Mouse (Mus musculus) heart, embryonic 16.5 days (tissue): Measurements from ENCODE around the gene Gtf2h4. TPM values are rescaled to one million over a fixed set of nuclear protein-coding genes. Genes with fewer than 3 reads are reported as not detected.

Experiments used
- ATAC-seq: fragments of 200-750 bp; cut with Nextera tagmentation; replicated peaks from 2 replicates; pipeline ENCODE4 v1.8.0; 2017; ENCODE audit warnings: moderate number of reproducible peaks; ENCODE audit not compliant: insufficient read depth, low FRiP score; ENCODE audit errors: extremely low read depth
- H3K27ac ChIP-seq: fragments of 300-500 bp; sonication (generic); 2 replicates; pipeline ENCODE4 v1.5.1; 2014; ENCODE audit warnings: mild to moderate bottlenecking, low read length, control low read depth, moderate library complexity
- H3K27me3 ChIP-seq: fragments of 300-500 bp; sonication (generic); 2 replicates; pipeline ENCODE4 v1.6.1; 2014; ENCODE audit warnings: low read length, mixed read lengths; ENCODE audit not compliant: control insufficient read depth, insufficient read depth
- H3K36me3 ChIP-seq: fragments of 300-500 bp; sonication (generic); 2 replicates; pipeline ENCODE4 v1.6.1; 2014; ENCODE audit not compliant: control insufficient read depth, insufficient read depth
- H3K4me1 ChIP-seq: fragments of 300-500 bp; sonication (generic); 2 replicates; pipeline ENCODE4 v1.6.1; 2014; ENCODE audit warnings: low read length, mixed read lengths; ENCODE audit not compliant: control insufficient read depth, insufficient read depth
- H3K4me2 ChIP-seq: fragments of 300-500 bp; sonication (generic); 2 replicates; pipeline ENCODE4 v1.6.1; 2014; ENCODE audit warnings: low read depth, mild to moderate bottlenecking, control low read depth, low read length
- H3K4me3 ChIP-seq: fragments of 300-500 bp; sonication (generic); 2 replicates; pipeline ENCODE4 v1.5.1; 2014; ENCODE audit warnings: mild to moderate bottlenecking, control low read depth, low read length
- H3K9ac ChIP-seq: fragments of 300-500 bp; sonication (generic); 2 replicates; pipeline ENCODE4 v1.6.1; 2014; ENCODE audit warnings: low read length, control low read depth
- H3K9me3 ChIP-seq: fragments of 300-500 bp; sonication (generic); replicated peaks from 2 replicates; pipeline ENCODE4 v1.6.1; 2016; ENCODE audit warnings: low read length; ENCODE audit not compliant: control insufficient read depth
- WGBS: fragments of 180-500 bp; shearing (Covaris S2); extraction: QIAGEN DNeasy Blood & Tissue Kit; methylation state at CpG from one replicate; pipeline ENCODE4 v1.1.7; 2014; 5-methylcytosine and 5-hydroxymethylcytosine counted together
- polyA plus RNA-seq: library from polyadenylated mRNA; unstranded; fragments of >200 nt; fragmentation: Nextera tagmentation; extraction: Ambion mirVana; gene quantifications from 2 replicates; pipeline ENCODE4 v1.2.1, GENCODE M21; 2015

Gene Gtf2h4
- polyA plus RNA-seq, 1 experiment from 2014 or later: 30.8 TPM

DNA sequence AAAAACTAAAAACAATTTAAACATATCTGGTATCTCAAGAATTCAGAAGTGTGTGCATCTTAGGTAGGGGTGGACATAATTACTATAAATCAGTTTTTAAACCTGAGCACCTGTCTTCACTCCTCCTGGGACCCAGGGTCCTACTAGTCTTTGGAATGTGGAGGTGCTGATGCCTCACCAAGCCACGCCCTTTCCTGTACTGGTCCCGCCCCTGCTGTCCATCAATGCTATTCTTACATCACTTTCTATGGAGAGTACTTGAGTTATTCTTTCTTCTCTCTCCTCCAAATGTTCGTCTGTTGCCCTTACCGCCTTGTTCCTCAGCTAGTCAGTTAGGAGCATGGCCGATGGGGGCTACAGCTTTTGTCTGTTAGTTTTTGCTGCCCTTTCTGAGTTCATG is 37.2 kb downstream of the Gtf2h4 start:
- H3K9ac ChIP-seq: no peak overlapping the region
- WGBS: 41% methylated on average over 5 of the region's 5 CpGs
- ATAC-seq: no peak
- H3K4me2 ChIP-seq: no peak overlapping the region
- H3K27me3 ChIP-seq: peaks cover 3% of the 10 kb centered on the region; the same call in 1 of the 2 replicates
- peaks cover 10% of the 10 kb centered on the region for H3K4me1 ChIP-seq
- H3K9me3 ChIP-seq: no peaks in the 10 kb centered on the region
- H3K27ac ChIP-seq: no peak overlapping the region
- H3K36me3 ChIP-seq: no peaks in the 10 kb centered on the region
- no peak overlapping the region for H3K4me3 ChIP-seq

DNA sequence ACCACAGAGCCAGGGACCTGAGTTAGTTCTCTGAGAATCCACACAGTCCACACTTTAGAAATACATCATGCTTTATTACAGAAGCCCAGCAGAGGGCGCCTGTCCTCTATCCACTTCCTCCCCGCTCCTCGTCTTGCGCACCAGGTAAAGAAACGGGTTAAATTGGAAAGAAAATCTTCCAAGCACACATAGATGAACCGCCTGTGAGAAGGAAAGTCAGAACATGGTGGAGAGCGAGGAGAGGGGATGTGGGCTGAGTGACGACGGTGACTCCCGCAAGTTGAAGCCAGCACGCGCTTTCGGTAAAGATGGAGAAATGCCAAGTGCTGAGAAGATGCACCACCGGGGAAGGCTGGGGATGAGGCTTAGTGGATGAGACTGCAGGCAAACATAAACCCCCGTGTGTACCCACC is 37.8 kb downstream of the Gtf2h4 start:
- under 1% methylated on average over 15 of the region's 15 CpGs for WGBS
- Histone ChIP-seq H3K36me3 (no peaks in the 10 kb centered on the region), H3K4me3 (peak overlapping the region; percentile 57), H3K27ac (no peak overlapping the region), H3K9me3 (no peaks in the 10 kb centered on the region), H3K4me2 (peak overlapping the region; percentile 85), H3K9ac (peak overlapping the region; percentile 55; the same call in 1 of the 2 replicates), H3K4me1 (peaks cover 10% of the 10 kb centered on the region), H3K27me3 (peaks cover 3% of the 10 kb centered on the region; the same call in 1 of the 2 replicates)
- no peak for ATAC-seq

DNA sequence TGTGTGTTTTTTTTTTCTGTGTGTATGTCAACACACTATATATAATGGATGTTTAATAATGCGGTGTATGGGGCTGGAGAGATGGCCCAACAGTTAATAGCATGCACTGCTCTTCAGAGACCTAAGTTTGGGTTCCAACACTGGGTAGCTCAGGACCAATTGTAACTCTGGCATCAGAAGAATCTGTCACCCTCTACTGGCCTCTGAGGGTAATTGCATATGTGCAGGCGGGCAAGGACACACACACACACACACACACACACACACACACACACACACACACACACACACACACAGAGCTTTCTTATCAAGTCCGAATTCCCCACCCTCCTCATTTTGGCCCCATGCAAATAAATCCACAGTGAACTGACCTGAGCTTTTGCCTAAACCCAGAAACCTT is 38.3 kb downstream of the Gtf2h4 start:
- no peak overlapping the region for H3K9ac ChIP-seq
- H3K36me3 ChIP-seq: no peaks in the 10 kb centered on the region
- no peak overlapping the region for H3K4me2 ChIP-seq
- H3K27me3 ChIP-seq: peaks cover 3% of the 10 kb centered on the region; the same call in 1 of the 2 replicates
- H3K9me3 ChIP-seq: no peaks in the 10 kb centered on the region
- H3K4me1 ChIP-seq: peaks cover 10% of the 10 kb centered on the region
- no peak overlapping the region for H3K27ac ChIP-seq
- H3K4me3 ChIP-seq: no peak overlapping the region
- 68% methylated on average over 3 of the region's 3 CpGs for WGBS
- no peak for ATAC-seq

DNA sequence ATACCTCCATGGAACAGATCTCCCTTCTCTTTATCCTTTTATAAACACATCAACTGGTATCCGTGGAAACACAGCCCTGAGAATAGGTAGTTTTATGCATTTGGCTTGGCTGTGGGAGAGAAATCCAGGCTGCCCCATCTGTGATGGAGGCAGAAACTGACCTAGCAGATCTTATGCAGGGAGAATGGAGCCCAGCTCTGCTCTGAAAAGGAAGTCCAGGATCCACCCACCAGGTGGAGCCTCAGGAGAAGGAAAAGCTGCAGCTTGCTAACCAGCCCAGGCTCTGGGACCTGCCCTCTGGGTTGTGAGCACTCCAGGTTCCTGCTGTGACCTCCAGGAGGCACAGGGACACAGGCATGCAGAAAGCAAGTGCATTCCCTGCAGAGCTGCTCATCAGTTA is 39.5 kb downstream of the Gtf2h4 start:
- Histone ChIP-seq H3K4me3 (no peak overlapping the region), H3K9me3 (no peaks in the 10 kb centered on the region), H3K9ac (no peak overlapping the region), H3K4me2 (no peak overlapping the region), H3K36me3 (no peaks in the 10 kb centered on the region), H3K4me1 (peaks cover 3% of the 10 kb centered on the region; the same call in 1 of the 2 replicates), H3K27me3 (peaks cover 3% of the 10 kb centered on the region; the same call in 1 of the 2 replicates), H3K27ac (no peak overlapping the region)
- WGBS: 3% methylated on average over 1 of the region's 1 CpGs
- ATAC-seq: no peak

DNA sequence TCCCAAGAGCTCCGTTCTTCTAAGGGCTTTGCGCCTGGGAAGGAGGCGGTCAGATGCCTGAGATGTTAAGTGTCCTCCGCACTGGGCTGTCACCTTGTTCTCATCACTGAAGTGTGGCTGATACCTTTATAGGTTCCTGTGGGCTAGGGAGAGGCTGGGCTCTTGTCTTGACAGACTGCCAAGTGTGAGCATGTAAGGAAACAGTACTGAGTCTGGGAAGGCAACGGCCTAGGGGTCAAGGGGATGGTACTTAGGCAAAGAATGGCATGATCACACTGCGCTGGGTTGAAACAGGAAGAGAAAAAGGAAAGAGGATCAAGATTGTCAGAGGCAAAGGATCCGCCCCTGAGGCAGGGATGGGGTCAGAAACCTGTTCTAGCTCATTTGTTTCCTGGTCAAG is 47.0 kb downstream of the Gtf2h4 start, which contains the start of gene Gm9573:
Gene Gm9573 (minus strand): TSS at position 101 of the 400 bp plus-strand sequence.
- ATAC-seq: no peak
- no peaks in the 10 kb centered on the region for H3K27me3 ChIP-seq
- H3K9ac ChIP-seq: no peak within 1 kb of the TSS
- H3K4me3 ChIP-seq: no peak within 1 kb of the TSS
- no peaks in the 10 kb centered on the region for H3K4me1 ChIP-seq
- H3K9me3 ChIP-seq: no peaks in the 10 kb centered on the region
- no peaks in the 10 kb centered on the region for H3K36me3 ChIP-seq
- no peak within 1 kb of the TSS for H3K27ac ChIP-seq
- H3K4me2 ChIP-seq: no peak within 1 kb of the TSS
- WGBS: 57% methylated on average over 7 of the region's 7 CpGs

Other genes starting within 250 kb of the Gtf2h4 start
- 1.1 and 2.8 TPM in 2 replicates for gene H2-Q6, start 248.9 kb downstream of the Gtf2h4 start, polyA plus RNA-seq
- gene H2-Q7, start 234.6 kb downstream of the Gtf2h4 start, polyA plus RNA-seq: 3.7 and 5.9 TPM in 2 replicates
- gene H2-Q10, start 203.7 kb downstream of the Gtf2h4 start, polyA plus RNA-seq: 0.55 and 0.58 TPM in 2 replicates
- gene Pou5f1, start 167.7 kb downstream of the Gtf2h4 start, polyA plus RNA-seq: not detected in 2 replicates
- gene Tcf19, start 156.9 kb downstream of the Gtf2h4 start, polyA plus RNA-seq: 59.5 and 60.3 TPM in 2 replicates
- 15.7 and 15.9 TPM in 2 replicates for gene Cchcr1, start 156.6 kb downstream of the Gtf2h4 start, polyA plus RNA-seq
- gene Psors1c2, start 140.5 kb downstream of the Gtf2h4 start, polyA plus RNA-seq: 1.6 and 1.9 TPM in 2 replicates
- gene Cdsn, start 121.6 kb downstream of the Gtf2h4 start, polyA plus RNA-seq: 0.46 and 0.49 TPM in 2 replicates
- gene 2300002M23Rik, start 106.3 kb downstream of the Gtf2h4 start, polyA plus RNA-seq: 0.11 and 0.14 TPM in 2 replicates
- 1.1 and 14.0 TPM in 2 replicates for gene Sfta2, start 72.2 kb downstream of the Gtf2h4 start, polyA plus RNA-seq
- not detected in 2 replicates for gene Gm9573, start 47.1 kb downstream of the Gtf2h4 start, polyA plus RNA-seq
- 0.29 and 0.42 TPM in 2 replicates for gene Mucl3, start 30.0 kb downstream of the Gtf2h4 start, polyA plus RNA-seq
- gene Vars2, start 6.1 kb downstream of the Gtf2h4 start, polyA plus RNA-seq: 12.8 and 17.1 TPM in 2 replicates
- gene Ddr1, start 30.9 kb upstream of the Gtf2h4 start, polyA plus RNA-seq: 110 and 129 TPM in 2 replicates
- 60.9 and 62.6 TPM in 2 replicates for gene Ier3, start 147.9 kb upstream of the Gtf2h4 start, polyA plus RNA-seq
- 119 and 134 TPM in 2 replicates for gene Flot1, start 149.5 kb upstream of the Gtf2h4 start, polyA plus RNA-seq
- gene Tubb5, start 164.6 kb upstream of the Gtf2h4 start, polyA plus RNA-seq: 634 and 654 TPM in 2 replicates
- gene Mdc1, start 167.8 kb upstream of the Gtf2h4 start, polyA plus RNA-seq: 14.7 and 15.0 TPM in 2 replicates
- 45.9 and 46.9 TPM in 2 replicates for gene Nrm, start 187.6 kb upstream of the Gtf2h4 start, polyA plus RNA-seq
- gene Ppp1r18, start 191.9 kb upstream of the Gtf2h4 start, polyA plus RNA-seq: 19.6 and 20.1 TPM in 2 replicates
- 27.4 and 29.2 TPM in 2 replicates for gene Dhx16, start 206.1 kb upstream of the Gtf2h4 start, polyA plus RNA-seq
- gene 2310061I04Rik, start 223.7 kb upstream of the Gtf2h4 start, polyA plus RNA-seq: 33.7 and 34.6 TPM in 2 replicates
- gene Atat1, start 236.3 kb upstream of the Gtf2h4 start, polyA plus RNA-seq: 41.1 and 45.5 TPM in 2 replicates
- gene Mrps18b, start 242.7 kb upstream of the Gtf2h4 start, polyA plus RNA-seq: 70.1 and 77.3 TPM in 2 replicates
- gene Ppp1r10, start 242.7 kb upstream of the Gtf2h4 start, polyA plus RNA-seq: 25.3 and 28.7 TPM in 2 replicates